Mouse (Mus musculus) stomach, embryonic 14.5 days (tissue): Measurements from ENCODE around the gene Dmxl2. TPM values are rescaled to one million over a fixed set of nuclear protein-coding genes. Genes with fewer than 3 reads are reported as not detected.

Experiments
- ATAC-seq: fragments of 200-750 bp; cut with Nextera tagmentation; 2 replicates; pipeline ENCODE4 v1.8.0; 2017; ENCODE audit warnings: low read depth, moderate TSS enrichment; ENCODE audit not compliant: insufficient number of reproducible peaks, insufficient read depth, low FRiP score
- H3K27ac ChIP-seq: fragments of 300-500 bp; sonication (generic); 2 replicates; pipeline ENCODE4 v1.5.1; 2014; ENCODE audit warnings: mild to moderate bottlenecking, low read length, moderate library complexity, mixed read lengths
- H3K27me3 ChIP-seq: fragments of 300-500 bp; sonication (generic); 2 replicates; pipeline ENCODE4 v1.6.1; 2014; ENCODE audit warnings: low read length, control low read depth, mixed read lengths; ENCODE audit not compliant: control insufficient read depth, insufficient read depth
- H3K36me3 ChIP-seq: fragments of 300-500 bp; sonication (generic); 2 replicates; pipeline ENCODE4 v1.6.1; 2014; ENCODE audit warnings: mild to moderate bottlenecking, control low read depth, low read length, moderate library complexity, mixed read lengths; ENCODE audit not compliant: control insufficient read depth, insufficient read depth
- H3K4me1 ChIP-seq: fragments of 300-500 bp; sonication (generic); 2 replicates; pipeline ENCODE4 v1.6.1; 2014; ENCODE audit warnings: low read length, control low read depth, mixed read lengths; ENCODE audit not compliant: control insufficient read depth, insufficient read depth
- H3K4me2 ChIP-seq: fragments of 300-500 bp; sonication (generic); replicated peaks from 2 replicates; pipeline ENCODE4 v1.6.1; 2014; ENCODE audit warnings: low read depth, low read length, control low read depth
- H3K4me3 ChIP-seq: fragments of 300-500 bp; sonication (generic); 2 replicates; pipeline ENCODE4 v1.5.1; 2014; ENCODE audit warnings: low read depth, low read length, control low read depth
- H3K9ac ChIP-seq: fragments of 300-500 bp; sonication (generic); replicated peaks from 2 replicates; pipeline ENCODE4 v1.6.1; 2014; ENCODE audit warnings: low read depth, mild to moderate bottlenecking, control low read depth, low read length, moderate library complexity, mixed read lengths
- H3K9me3 ChIP-seq: fragments of 300-500 bp; sonication (generic); 2 replicates; pipeline ENCODE4 v1.6.1; 2016; ENCODE audit warnings: low read depth, low read length, control low read depth; ENCODE audit not compliant: control insufficient read depth
- WGBS: fragments of 180-500 bp; shearing (Covaris S2); extraction: QIAGEN DNeasy Blood & Tissue Kit; methylation state at CpG from one replicate; pipeline ENCODE4 v1.1.7; 2014; 5-methylcytosine and 5-hydroxymethylcytosine counted together
- polyA plus RNA-seq: library from polyadenylated mRNA; unstranded; fragments of >200 nt; fragmentation: Nextera tagmentation; extraction: Ambion mirVana; gene quantifications from 2 replicates; pipeline ENCODE4 v1.2.1, GENCODE M21; 2014

Gene Dmxl2
- polyA plus RNA-seq, 1 experiment from 2014 or later = 7.0 TPM

GRCm38 (mm10) chr9:54537480-54537879 lies 36.1 kb upstream of the Dmxl2 start:
- no peak overlapping the region for H3K4me2 ChIP-seq
- no peak overlapping the region for H3K4me3 ChIP-seq
- WGBS = 73% methylated on average over 3 of the region's 3 CpGs
- H3K9ac ChIP-seq = no peak overlapping the region
- no peaks in the 10 kb centered on the region for H3K9me3 ChIP-seq
- no peaks in the 10 kb centered on the region for H3K4me1 ChIP-seq
- no peak for ATAC-seq
- no peaks in the 10 kb centered on the region for H3K27me3 ChIP-seq
- H3K36me3 ChIP-seq = no peaks in the 10 kb centered on the region
- H3K27ac ChIP-seq = no peak overlapping the region

DNA sequence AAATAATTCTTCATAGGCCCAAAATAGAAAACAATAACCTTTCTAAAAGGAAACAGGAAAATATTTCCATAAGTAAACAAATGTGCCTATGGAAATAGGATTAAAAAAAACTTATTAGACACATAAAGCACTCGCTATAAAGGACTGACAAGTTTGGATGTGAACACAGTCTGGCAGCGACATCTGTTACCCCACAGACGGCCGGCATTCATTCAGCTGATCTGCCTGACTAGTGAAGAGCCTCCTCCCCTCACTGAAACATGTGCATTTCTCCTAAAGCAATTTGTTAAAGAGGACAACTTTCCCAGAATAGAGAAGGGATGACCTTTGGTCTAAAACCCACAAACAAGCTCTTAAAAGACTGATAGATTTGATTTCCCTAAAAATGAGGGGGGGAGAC lies 35.6 kb upstream of the Dmxl2 start:
- no peak overlapping the region for H3K9ac ChIP-seq
- H3K4me2 ChIP-seq = no peak overlapping the region
- no peaks in the 10 kb centered on the region for H3K4me1 ChIP-seq
- H3K27me3 ChIP-seq = no peaks in the 10 kb centered on the region
- no peak overlapping the region for H3K4me3 ChIP-seq
- H3K27ac ChIP-seq = no peak overlapping the region
- no peaks in the 10 kb centered on the region for H3K36me3 ChIP-seq
- no peaks in the 10 kb centered on the region for H3K9me3 ChIP-seq
- no peak for ATAC-seq
- 35% methylated on average over 4 of the region's 4 CpGs for WGBS

- ATAC-seq = no peak
- WGBS = 83% methylated on average over 7 of the region's 7 CpGs
- Histone ChIP-seq H3K27me3 (no peaks in the 10 kb centered on the region), H3K9me3 (no peaks in the 10 kb centered on the region), H3K4me2 (no peak overlapping the region), H3K4me1 (no peaks in the 10 kb centered on the region), H3K4me3 (no peak overlapping the region), H3K36me3 (no peaks in the 10 kb centered on the region), H3K9ac (no peak overlapping the region), H3K27ac (no peak overlapping the region)
Observed at GRCm38 (mm10) chr9:54536236-54536635, 34.8 kb upstream of the Dmxl2 start.

- Histone ChIP-seq H3K9ac (no peak overlapping the region), H3K36me3 (no peaks in the 10 kb centered on the region), H3K4me2 (no peak overlapping the region), H3K4me1 (no peaks in the 10 kb centered on the region), H3K4me3 (no peak overlapping the region), H3K9me3 (no peaks in the 10 kb centered on the region), H3K27ac (no peak overlapping the region), H3K27me3 (no peaks in the 10 kb centered on the region)
- WGBS = 60% methylated on average over 5 of the region's 5 CpGs
- ATAC-seq = peak; percentile 76; the same call in 1 of the 2 replicates
Observed at GRCm38 (mm10) chr9:54533975-54534374, 32.5 kb upstream of the Dmxl2 start.

GRCm38 (mm10) chr9:54532926-54533325 lies 31.5 kb upstream of the Dmxl2 start:
- Histone ChIP-seq H3K27ac (no peak overlapping the region), H3K9ac (no peak overlapping the region), H3K27me3 (no peaks in the 10 kb centered on the region), H3K36me3 (no peaks in the 10 kb centered on the region), H3K4me3 (no peak overlapping the region), H3K9me3 (no peaks in the 10 kb centered on the region), H3K4me1 (no peaks in the 10 kb centered on the region), H3K4me2 (no peak overlapping the region)
- no peak for ATAC-seq
- WGBS = 82% methylated on average over 2 of the region's 2 CpGs

- Histone ChIP-seq H3K36me3 (no peaks in the 10 kb centered on the region), H3K4me3 (no peak overlapping the region), H3K4me2 (no peak overlapping the region), H3K27me3 (no peaks in the 10 kb centered on the region), H3K4me1 (no peaks in the 10 kb centered on the region), H3K9ac (no peak overlapping the region), H3K9me3 (no peaks in the 10 kb centered on the region), H3K27ac (no peak overlapping the region)
- ATAC-seq = no peak
Observed at GRCm38 (mm10) chr9:54531421-54531820, 30.0 kb upstream of the Dmxl2 start.

- H3K9ac ChIP-seq = no peak overlapping the region
- H3K4me3 ChIP-seq = no peak overlapping the region
- H3K4me1 ChIP-seq = no peaks in the 10 kb centered on the region
- no peaks in the 10 kb centered on the region for H3K36me3 ChIP-seq
- WGBS = 81% methylated on average over 6 of the region's 6 CpGs
- no peak for ATAC-seq
- H3K9me3 ChIP-seq = no peaks in the 10 kb centered on the region
- no peak overlapping the region for H3K27ac ChIP-seq
- no peak overlapping the region for H3K4me2 ChIP-seq
- no peaks in the 10 kb centered on the region for H3K27me3 ChIP-seq
Observed at GRCm38 (mm10) chr9:54530836-54531235, 29.4 kb upstream of the Dmxl2 start.

DNA sequence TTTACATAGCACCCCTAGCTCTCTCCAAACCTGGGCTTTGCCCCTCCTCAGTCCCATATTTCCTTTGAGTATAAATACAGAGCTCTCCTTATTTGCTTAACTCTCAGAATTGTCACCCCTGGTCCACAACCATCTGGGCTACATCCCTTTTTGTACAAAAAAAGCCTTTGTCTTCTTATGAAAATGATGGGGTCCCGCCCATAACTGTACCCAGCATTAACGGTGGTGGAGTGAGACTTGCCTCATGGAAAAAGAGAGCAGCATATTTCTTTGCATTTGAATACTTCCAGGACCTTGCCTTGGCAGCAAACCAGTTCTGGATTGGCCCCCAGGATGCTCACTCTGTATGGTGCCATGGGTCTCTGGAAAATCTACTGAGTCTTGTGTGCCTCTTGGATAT lies 28.5 kb upstream of the Dmxl2 start:
- Histone ChIP-seq H3K27ac (no peak overlapping the region), H3K4me2 (no peak overlapping the region), H3K9me3 (no peaks in the 10 kb centered on the region), H3K27me3 (no peaks in the 10 kb centered on the region), H3K4me3 (no peak overlapping the region), H3K4me1 (no peaks in the 10 kb centered on the region), H3K9ac (no peak overlapping the region), H3K36me3 (no peaks in the 10 kb centered on the region)
- no peak for ATAC-seq
- WGBS = 74% methylated on average over 2 of the region's 2 CpGs

- ATAC-seq = no peak
- H3K4me3 ChIP-seq = no peak overlapping the region
- WGBS = 65% methylated on average over 7 of the region's 7 CpGs
- H3K4me2 ChIP-seq = no peak overlapping the region
- no peaks in the 10 kb centered on the region for H3K36me3 ChIP-seq
- H3K27ac ChIP-seq = no peak overlapping the region
- no peaks in the 10 kb centered on the region for H3K9me3 ChIP-seq
- no peaks in the 10 kb centered on the region for H3K27me3 ChIP-seq
- no peak overlapping the region for H3K9ac ChIP-seq
- no peaks in the 10 kb centered on the region for H3K4me1 ChIP-seq
Observed at GRCm38 (mm10) chr9:54527694-54528093, 26.3 kb upstream of the Dmxl2 start.
